Mouse (Mus musculus): ENCODE measurements around the gene Prodh2. TPM values are rescaled to one million over a fixed set of nuclear protein-coding genes. Genes with fewer than 3 reads are reported as not detected.

Prodh2 gene
- polyA plus RNA-seq, 1 experiment from 2014 or later, result not detected

DNA sequence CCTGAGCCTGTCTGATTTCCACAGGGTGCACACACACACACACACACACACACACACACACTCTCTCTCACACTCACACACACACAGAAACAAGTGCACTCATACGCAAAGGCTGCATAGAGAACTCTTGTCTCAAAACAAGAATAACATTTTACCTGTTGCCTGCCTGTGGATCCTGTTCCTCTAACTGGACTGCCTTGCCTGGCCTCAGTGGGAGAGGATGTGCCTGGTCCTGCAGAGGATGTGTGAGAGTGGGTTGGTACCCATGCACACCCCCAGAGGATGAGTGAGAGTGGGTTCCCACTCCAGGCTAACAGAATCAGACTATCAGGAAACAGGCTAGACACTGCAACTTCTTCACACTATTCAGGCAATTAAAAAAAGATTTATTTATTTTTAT lies 57.2 kb downstream of the Prodh2 start:
- Histone ChIP-seq H3K9me3 (ENCODE audit: low read length) (no peaks in the 10 kb centered on the region), H3K9ac (replicated peaks; ENCODE audit: low read depth) (no peak overlapping the region), H3K4me1 (ENCODE audit: insufficient read depth, low read depth, low read length) (peaks cover 15% of the 10 kb centered on the region; the same call in 1 of the 2 replicates), H3K27me3 (replicated peaks; ENCODE audit: insufficient read depth, low read length) (no peaks in the 10 kb centered on the region), H3K36me3 (ENCODE audit: insufficient read depth, low read length) (peaks cover 6% of the 10 kb centered on the region; the same call in 1 of the 2 replicates), H3K27ac (ENCODE audit: low read length) (no peak overlapping the region), H3K4me2 (replicated peaks; ENCODE audit: low read depth, low read length) (no peak overlapping the region), H3K4me3 (ENCODE audit: low read depth, low read length) (no peak overlapping the region)
- DNase-seq (ENCODE audit: low spot score) (no peak), ATAC-seq (no peak)
- 100% methylated on average over 1 of the region's 1 CpGs for WGBS
- no peak for TF ChIP-seq CTCF (IDR thresholded peaks at IDR 0.05)
- TF ChIP-seq EP300 (IDR thresholded peaks at IDR 0.05), result no peak

- ATAC-seq (peak; percentile 76), DNase-seq (ENCODE audit: low spot score) (peak; percentile 93)
These were observed 58.2 kb downstream of the Prodh2 start for GRCm38 (mm10) chr7:30551445-30552101.

DNA sequence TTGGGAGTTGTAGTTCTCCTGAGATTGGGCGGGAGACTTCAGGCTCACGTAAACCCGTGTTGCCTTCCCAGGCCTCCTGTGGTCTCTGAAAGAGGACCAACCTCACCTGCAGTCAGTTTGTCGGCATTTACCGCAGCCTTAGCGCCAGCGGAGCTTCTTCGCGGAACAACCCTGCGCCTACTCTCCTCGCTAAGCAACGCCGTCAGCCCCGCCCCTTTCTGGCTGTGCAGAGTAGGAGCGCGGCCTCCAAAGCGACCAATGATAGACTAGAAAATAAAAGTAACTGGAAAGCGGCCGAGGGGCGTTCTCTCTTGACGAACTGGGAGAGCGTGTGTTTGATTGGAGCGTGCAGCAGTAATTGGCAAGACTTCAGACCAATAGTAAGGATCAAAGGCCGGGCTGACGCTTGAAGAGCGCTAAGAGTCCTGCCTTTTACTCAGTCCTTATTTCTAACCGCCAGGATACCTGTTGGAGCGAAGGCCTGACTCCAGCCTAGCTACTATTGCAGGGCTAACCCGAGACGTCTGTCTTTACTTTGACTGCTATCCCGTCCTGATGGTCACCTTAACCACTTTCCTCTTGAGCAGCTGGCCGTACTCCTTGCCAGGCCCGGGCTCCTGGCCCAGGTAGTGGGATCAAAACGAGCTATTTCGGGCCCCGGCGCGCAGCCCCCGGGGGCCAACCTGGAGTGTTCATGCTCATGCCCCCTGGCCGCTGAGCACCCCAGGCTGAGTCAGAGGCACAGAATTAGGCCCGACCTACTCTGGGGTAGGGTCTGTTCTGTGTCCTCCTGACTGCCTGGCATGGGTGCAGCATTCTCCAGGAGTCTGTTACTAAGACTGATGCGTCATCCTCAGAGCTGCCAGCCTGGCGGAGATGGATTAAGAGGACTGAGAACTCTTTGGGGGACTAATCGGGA lies 58.9 kb downstream of the Prodh2 start, which contains the start of the genes Hspb6 and Proser3:
TSS of gene Hspb6 (plus strand) at position 77 of the 919 bp plus-strand sequence.
TSS of gene Proser3 (minus strand) at position 198 of the 919 bp plus-strand sequence.
- Histone ChIP-seq H3K27ac (ENCODE audit: low read length) (peak within 1 kb of the TSS; percentile 89), H3K9me3 (ENCODE audit: low read length) (no peaks in the 10 kb centered on the region), H3K9ac (replicated peaks; ENCODE audit: low read depth) (peak within 1 kb of the TSS; percentile 60), H3K36me3 (ENCODE audit: insufficient read depth, low read length) (peaks cover 14% of the 10 kb centered on the region; the same call in 1 of the 2 replicates), H3K27me3 (replicated peaks; ENCODE audit: insufficient read depth, low read length) (no peaks in the 10 kb centered on the region), H3K4me1 (ENCODE audit: insufficient read depth, low read depth, low read length) (peaks cover 15% of the 10 kb centered on the region; the same call in 1 of the 2 replicates), H3K4me3 (ENCODE audit: low read depth, low read length) (peak within 1 kb of the TSS; percentile 69), H3K4me2 (replicated peaks; ENCODE audit: low read depth, low read length) (peak within 1 kb of the TSS; percentile 97)
- ATAC-seq (peak; percentile 96), DNase-seq (ENCODE audit: low spot score) (peak; percentile 100)
- peak; percentile 4; the same call in 1 of the 2 replicates for TF ChIP-seq EP300 (IDR thresholded peaks at IDR 0.05)
- peak; percentile 23; the same call in 1 of the 2 replicates for TF ChIP-seq CTCF (IDR thresholded peaks at IDR 0.05)
- WGBS, result under 1% methylated on average over 44 of the region's 44 CpGs

More at GRCm38 (mm10) chr7:30551445-30552101, 58.2 kb downstream of the Prodh2 start:
- Histone ChIP-seq H3K27ac (ENCODE audit: low read length) (peak overlapping the region; percentile 89), H3K36me3 (ENCODE audit: insufficient read depth, low read length) (peaks cover 12% of the 10 kb centered on the region; the same call in 1 of the 2 replicates), H3K4me3 (ENCODE audit: low read depth, low read length) (peak overlapping the region; percentile 69), H3K9me3 (ENCODE audit: low read length) (no peaks in the 10 kb centered on the region), H3K4me1 (ENCODE audit: insufficient read depth, low read depth, low read length) (peaks cover 15% of the 10 kb centered on the region; the same call in 1 of the 2 replicates), H3K27me3 (replicated peaks; ENCODE audit: insufficient read depth, low read length) (no peaks in the 10 kb centered on the region), H3K4me2 (replicated peaks; ENCODE audit: low read depth, low read length) (peak overlapping the region; percentile 97), H3K9ac (replicated peaks; ENCODE audit: low read depth) (peak overlapping the region; percentile 45)
- 1% methylated on average over 10 of the region's 10 CpGs for WGBS
- TF ChIP-seq CTCF (IDR thresholded peaks at IDR 0.05) (peak; percentile 69), EP300 (IDR thresholded peaks at IDR 0.05) (no peak; the same call in 1 of the 2 replicates)

DNA sequence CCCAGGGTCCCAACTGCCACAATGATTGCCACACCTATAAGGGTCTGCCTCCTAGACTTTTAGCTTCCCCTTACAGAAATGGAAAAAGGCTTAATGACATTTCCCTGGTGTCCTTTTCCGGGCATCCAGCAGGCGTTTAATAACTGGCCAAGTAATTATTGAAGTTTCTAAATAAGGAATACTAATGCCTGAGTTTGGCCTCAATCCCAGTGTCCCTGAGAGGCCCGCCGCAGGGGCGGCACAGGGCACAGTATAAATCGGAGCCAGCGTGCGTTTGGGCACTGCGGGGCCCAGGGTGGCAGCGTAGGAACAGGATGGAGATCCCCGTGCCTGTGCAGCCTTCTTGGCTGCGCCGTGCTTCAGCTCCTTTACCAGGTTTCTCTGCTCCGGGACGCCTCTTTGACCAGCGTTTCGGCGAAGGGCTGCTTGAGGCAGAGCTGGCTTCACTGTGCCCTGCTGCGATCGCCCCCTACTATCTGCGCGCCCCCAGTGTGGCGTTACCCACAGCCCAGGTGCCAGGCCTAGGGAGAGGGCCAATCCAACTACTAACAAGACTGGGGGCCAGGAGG lies 59.7 kb downstream of the Prodh2 start:
- TF ChIP-seq EP300 (IDR thresholded peaks at IDR 0.05) (no peak), CTCF (IDR thresholded peaks at IDR 0.05) (0 out of 2 replicates have a peak, but pooled peaks have one; percentile 1)
- H3K27me3 ChIP-seq (replicated peaks; ENCODE audit: insufficient read depth, low read length), result no peaks in the 10 kb centered on the region
- 0% methylated on average over 23 of the region's 23 CpGs for WGBS
- peaks cover 15% of the 10 kb centered on the region; the same call in 1 of the 2 replicates for H3K4me1 ChIP-seq (ENCODE audit: insufficient read depth, low read depth, low read length)
- H3K27ac ChIP-seq (ENCODE audit: low read length), result peak overlapping the region; percentile 89
- H3K36me3 ChIP-seq (ENCODE audit: insufficient read depth, low read length), result peaks cover 14% of the 10 kb centered on the region; the same call in 1 of the 2 replicates
- peak; percentile 13 for DNase-seq (ENCODE audit: low spot score)
- H3K4me2 ChIP-seq (replicated peaks; ENCODE audit: low read depth, low read length), result peak overlapping the region; percentile 97
- peak overlapping the region; percentile 69 for H3K4me3 ChIP-seq (ENCODE audit: low read depth, low read length)
- peak overlapping the region; percentile 60 for H3K9ac ChIP-seq (replicated peaks; ENCODE audit: low read depth)
- peak; percentile 6; the same call in 1 of the 2 replicates for ATAC-seq
- no peaks in the 10 kb centered on the region for H3K9me3 ChIP-seq (ENCODE audit: low read length)

DNA sequence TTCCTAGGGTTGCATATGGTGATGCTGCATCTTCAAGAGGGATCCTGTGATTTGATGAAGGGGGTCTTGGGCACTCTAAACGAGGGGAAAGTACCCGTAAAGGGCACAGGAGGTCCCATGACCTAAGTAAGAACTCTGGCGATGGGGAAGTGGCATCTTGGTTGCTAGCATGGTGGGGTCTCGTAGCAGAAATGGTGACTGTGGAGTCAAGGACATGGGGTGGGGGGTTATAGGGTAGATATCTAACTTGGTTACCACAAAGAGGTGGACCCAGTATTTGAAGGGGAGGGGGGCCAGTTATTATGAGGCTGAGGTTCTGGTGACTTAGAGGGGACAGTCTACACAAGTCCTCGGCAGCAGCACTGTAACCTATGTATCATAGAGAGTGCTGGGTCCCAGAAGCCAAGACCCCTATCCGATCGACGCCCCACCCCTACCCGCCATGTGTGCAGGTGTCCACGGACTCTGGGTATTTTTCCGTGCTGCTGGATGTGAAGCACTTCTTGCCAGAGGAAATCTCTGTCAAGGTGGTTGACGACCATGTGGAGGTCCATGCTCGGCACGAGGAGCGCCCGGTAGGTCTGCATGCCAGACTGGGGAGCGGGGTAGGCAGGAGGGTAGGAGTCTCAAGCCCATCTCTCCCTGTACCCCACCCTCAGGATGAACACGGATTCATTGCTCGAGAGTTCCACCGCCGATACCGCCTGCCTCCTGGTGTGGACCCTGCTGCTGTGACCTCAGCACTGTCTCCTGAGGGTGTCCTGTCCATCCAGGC lies 60.6 kb downstream of the Prodh2 start:
- H3K4me3 ChIP-seq (ENCODE audit: low read depth, low read length), result peak overlapping the region; percentile 69; the same call in 1 of the 2 replicates
- no peak overlapping the region for H3K27ac ChIP-seq (ENCODE audit: low read length)
- H3K9me3 ChIP-seq (ENCODE audit: low read length), result no peaks in the 10 kb centered on the region
- H3K4me1 ChIP-seq (ENCODE audit: insufficient read depth, low read depth, low read length), result peaks cover 23% of the 10 kb centered on the region; the same call in 1 of the 2 replicates
- peak overlapping the region; percentile 97 for H3K4me2 ChIP-seq (replicated peaks; ENCODE audit: low read depth, low read length)
- no peak for TF ChIP-seq CTCF (IDR thresholded peaks at IDR 0.05)
- H3K27me3 ChIP-seq (replicated peaks; ENCODE audit: insufficient read depth, low read length), result no peaks in the 10 kb centered on the region
- no peak for ATAC-seq
- H3K36me3 ChIP-seq (ENCODE audit: insufficient read depth, low read length), result peaks cover 14% of the 10 kb centered on the region; the same call in 1 of the 2 replicates
- 84% methylated on average over 22 of the region's 22 CpGs for WGBS
- no peak for DNase-seq (ENCODE audit: low spot score)
- H3K9ac ChIP-seq (replicated peaks; ENCODE audit: low read depth), result no peak overlapping the region
